Mouse (Mus musculus): Measurements from ENCODE around the gene Hist1h3i. TPM values are rescaled to one million over a fixed set of nuclear protein-coding genes. Genes with fewer than 3 reads are reported as not detected.

The Hist1h3i gene
- total RNA-seq, 2 experiments from 2014 or later = 21.5 to 29.2 TPM

DNA sequence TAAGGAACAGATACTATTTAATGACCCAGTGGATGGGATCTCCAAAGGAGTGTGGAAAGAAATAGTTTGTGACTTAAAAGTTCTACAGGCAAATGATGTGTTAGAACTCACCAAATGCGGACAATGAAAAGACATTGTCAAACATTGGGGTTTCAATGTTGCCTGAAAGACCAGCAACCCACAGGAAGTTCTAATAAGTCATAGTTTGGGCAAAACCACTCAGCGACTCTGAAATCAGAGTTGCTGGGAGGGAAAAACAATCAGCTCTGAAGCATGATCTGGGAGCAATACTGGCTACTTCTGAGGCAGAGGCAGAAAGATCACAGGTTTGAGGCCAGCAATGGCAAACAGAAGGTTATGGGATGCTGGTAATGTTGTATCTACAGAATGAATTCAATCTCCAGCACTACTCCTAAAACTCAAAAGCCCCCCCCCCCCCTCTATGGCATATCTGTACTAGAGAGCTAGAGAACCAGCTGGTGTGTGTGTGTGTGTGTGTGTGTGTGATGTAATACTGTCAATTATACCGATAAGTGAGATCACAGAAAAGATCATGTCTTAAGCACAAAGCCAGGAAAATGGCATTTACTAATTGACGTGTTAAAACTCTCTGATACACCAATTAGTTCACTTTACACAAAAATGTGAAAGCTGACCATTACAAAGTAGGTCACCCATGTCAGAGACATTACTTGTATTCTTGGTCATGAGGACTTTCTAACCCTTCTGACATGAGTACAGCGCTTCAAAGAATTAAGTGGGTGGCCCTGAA is 33.6 kb downstream of the Hist1h3i start:
- DNase-seq (ENCODE audit: low spot score) = no peak
- intact Hi-C loops (cut with DNase I) = loop anchor here (2.0 to 10.0 kb wide), 3 partner anchors 15 to 2005 kb away; partner anchors contain the start of genes Hist1h2ab, Hist1h2ac, Hist1h2bc and Hist1h3b

DNA sequence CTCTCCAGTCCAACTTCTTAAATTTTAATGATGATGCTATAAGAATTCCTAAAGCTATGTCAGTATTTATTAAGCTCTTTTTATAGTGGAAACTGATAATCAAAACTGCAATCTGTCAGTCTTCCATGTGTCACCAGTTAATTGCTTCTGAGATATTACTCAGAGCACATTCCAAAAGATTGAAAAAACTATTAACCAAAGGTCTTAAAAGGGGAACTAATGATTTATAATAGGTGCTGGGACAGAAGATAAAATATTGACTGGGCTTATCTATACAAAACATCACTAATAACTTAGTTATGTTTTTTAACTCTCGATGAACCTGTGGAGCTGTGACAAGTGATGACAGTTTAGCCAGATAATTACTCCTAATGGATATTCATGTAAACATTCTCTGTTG is 38.2 kb downstream of the Hist1h3i start:
- intact Hi-C loops (cut with DNase I) = no loop called here
- DNase-seq (ENCODE audit: low spot score) = no peak

DNA sequence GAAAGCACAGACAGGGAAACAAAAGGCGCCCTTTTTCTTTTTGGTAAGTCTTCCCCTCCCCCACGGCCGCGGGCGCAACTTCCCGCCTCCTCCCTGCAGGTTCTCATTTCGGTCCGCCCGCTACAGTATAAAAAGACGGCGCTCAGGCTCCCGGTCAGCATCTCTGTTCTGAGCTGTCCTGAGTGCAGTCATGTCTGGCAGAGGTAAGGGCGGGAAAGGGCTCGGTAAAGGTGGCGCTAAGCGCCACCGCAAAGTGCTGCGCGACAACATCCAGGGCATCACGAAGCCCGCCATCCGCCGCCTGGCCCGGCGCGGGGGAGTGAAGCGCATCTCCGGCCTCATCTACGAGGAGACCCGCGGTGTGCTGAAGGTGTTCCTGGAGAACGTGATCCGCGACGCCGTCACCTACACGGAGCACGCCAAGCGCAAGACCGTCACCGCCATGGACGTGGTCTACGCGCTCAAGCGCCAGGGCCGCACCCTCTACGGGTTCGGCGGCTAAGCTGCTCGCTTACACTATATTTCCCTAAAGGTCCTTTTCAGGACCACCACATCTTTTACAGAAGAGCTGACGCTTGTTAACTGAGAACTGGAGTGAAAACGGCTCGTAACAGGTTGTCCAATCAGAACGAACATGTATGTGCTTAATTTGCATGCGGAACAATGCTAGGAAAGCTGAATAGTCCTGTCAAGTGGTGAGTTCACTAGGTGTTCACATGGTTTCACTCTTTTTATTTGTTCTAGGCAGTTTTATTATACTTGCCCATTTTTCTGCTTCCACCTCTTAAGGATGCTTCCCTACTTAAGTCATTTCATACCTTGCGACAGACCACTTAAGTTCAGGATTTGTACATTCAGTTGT is 48.0 kb downstream of the Hist1h3i start, which contains the start of gene Hist1h4j:
Hist1h4j (plus strand) TSS at position 159 of the 862 bp plus-strand sequence.
- intact Hi-C loops (cut with DNase I) = loop anchor here (1.0 to 2.0 kb wide), 2 partner anchors 16 to 21 kb away; partner anchors contain the start of gene Hist1h4k
- DNase-seq (ENCODE audit: low spot score) = peak; percentile 44

DNA sequence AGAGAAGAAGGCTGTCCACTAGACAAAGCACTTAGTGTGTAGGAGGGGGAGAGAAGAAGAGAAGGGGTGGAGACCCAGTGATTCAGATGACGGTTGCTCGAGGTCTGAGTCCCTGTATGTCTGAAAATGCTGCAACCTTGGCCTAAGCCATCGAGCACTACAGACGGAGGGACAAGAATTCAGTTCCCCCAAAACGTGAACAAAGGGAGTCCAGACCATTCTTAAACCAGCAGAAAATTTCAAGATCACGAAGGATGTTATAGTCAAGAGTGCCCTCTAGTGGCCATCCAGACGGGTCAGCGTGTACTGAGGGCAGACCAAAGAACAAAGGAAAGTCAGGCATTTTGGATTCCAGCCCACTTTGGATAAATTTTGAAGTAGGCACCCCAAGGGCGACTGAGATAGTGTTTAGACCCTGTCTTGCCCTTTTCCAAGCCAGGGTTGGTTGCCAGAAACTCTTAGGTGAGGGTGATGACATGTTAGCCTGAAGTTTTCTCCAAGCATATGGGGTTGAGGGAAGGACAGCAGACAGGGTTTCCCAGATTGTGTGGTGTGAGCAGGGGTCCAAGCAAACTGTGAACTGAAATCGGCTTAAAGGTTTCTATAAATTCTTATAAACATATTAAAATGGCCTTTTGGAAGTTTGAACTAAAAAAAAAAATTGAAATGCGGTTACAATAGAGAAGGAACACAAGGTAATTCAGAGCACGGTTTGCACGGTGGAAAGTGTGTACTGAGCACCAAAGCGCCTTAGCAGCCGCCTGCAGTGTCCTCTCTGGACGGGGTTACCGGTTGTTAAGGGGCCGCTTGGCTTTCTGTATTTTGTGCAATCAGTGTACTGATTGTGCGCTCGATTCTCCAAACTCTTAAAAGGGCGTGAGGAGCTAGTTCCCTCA is 48.9 kb downstream of the Hist1h3i start:
- intact Hi-C loops (cut with DNase I) = loop anchor here (1.0 to 2.0 kb wide), 2 partner anchors 17 to 20 kb away; partner anchors contain the start of gene Hist1h4k

DNA sequence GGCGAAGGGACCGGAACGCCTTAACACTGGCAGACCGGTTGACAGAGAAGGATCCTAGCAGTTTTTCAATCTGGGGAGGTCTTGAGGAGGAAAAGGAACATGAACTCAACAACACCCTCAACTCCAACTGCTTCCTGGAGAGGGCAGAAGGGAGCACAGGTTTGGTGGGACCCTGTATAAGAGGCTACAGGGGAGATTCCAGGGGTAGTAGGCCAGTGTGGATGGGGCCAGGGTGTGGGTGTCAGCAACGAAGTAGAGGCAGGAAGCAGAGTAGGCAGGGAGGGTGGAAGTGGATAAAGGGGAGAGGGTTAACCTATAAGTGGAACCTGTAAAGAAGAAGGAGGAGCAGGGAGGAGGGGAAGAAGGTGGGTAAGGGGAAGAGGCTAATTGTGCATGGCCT is 49.7 kb downstream of the Hist1h3i start:
- intact Hi-C loops (cut with DNase I) = no loop called here
- DNase-seq (ENCODE audit: low spot score) = no peak

More for the DNA sequence above, 48.9 kb downstream of the Hist1h3i start:
- DNase-seq (ENCODE audit: low spot score) = peak; percentile 48

Small RNA genes lying within 50 kb of the gene (microRNA-seq; reads per million reads assigned to microRNA genes)
- gene Gm19658 = not detected
- gene Gm44346 = not detected
- not detected for gene Gm44454
- gene Gm44466 = not detected

Other genes with a start within 250 kb of the Hist1h3i start
- gene Olfr1366, start 240.6 kb downstream of the Hist1h3i start, total RNA-seq (2021) = not detected
- not detected for gene Olfr1535, start 223.5 kb downstream of the Hist1h3i start, total RNA-seq (2021)
- not detected for gene Olfr1364, start 201.6 kb downstream of the Hist1h3i start, total RNA-seq (2021)
- gene Olfr1362, start 169.3 kb downstream of the Hist1h3i start, total RNA-seq (2021) = not detected
- not detected for gene Olfr11, start 140.9 kb downstream of the Hist1h3i start, total RNA-seq (2021)
- not detected for gene Olfr1361, start 120.0 kb downstream of the Hist1h3i start, total RNA-seq (2021)
- not detected for gene Olfr1360, start 106.0 kb downstream of the Hist1h3i start, total RNA-seq (2021)
- not detected for gene Olfr1359, start 85.3 kb downstream of the Hist1h3i start, total RNA-seq (2021)
- 10 to 100 TPM; 19.7 to 24.0 TPM for gene Hist1h2bl, start 67.2 kb downstream of the Hist1h3i start, total RNA-seq (2021)
- gene Hist1h2ai, start 66.9 kb downstream of the Hist1h3i start, total RNA-seq (2021) = 10 to 100 TPM in 1 of 2 experiments, not detected in 1; 17.9 TPM
- 10 to 100 TPM; 16.8 to 25.9 TPM for gene Hist1h3h, start 65.7 kb downstream of the Hist1h3i start, total RNA-seq (2021)
- 1 to 10 TPM; 5.5 to 6.1 TPM for gene Hist1h2bm, start 61.3 kb downstream of the Hist1h3i start, total RNA-seq (2021)
- 1 to 10 TPM; 4.2 to 6.9 TPM for gene Hist1h4j, start 48.3 kb downstream of the Hist1h3i start, total RNA-seq (2021)
- gene Hist1h4k, start 32.9 kb downstream of the Hist1h3i start, total RNA-seq (2021) = 10 to 100 TPM; 46.4 to 87.7 TPM
- gene Hist1h2ak, start 29.5 kb downstream of the Hist1h3i start, total RNA-seq (2021) = 10 to 100 TPM in 1 of 2 experiments, 1 to 10 TPM in 1; 5.7 to 11.4 TPM
- 10 to 100 TPM; 10.2 to 16.5 TPM for gene Hist1h2bn, start 29.2 kb downstream of the Hist1h3i start, total RNA-seq (2021)
- 1 to 10 TPM; 8.0 to 9.9 TPM for gene Hist1h1b, start 2.7 kb downstream of the Hist1h3i start, total RNA-seq (2021)
- gene Hist1h2an, start 3.8 kb upstream of the Hist1h3i start, total RNA-seq (2021) = under 1 TPM; 0.84 to 0.94 TPM
- gene Hist1h2bp, start 4.1 kb upstream of the Hist1h3i start, total RNA-seq (2021) = 1 to 10 TPM; 6.4 to 6.8 TPM
- gene Hist1h2bq, start 26.8 kb upstream of the Hist1h3i start, total RNA-seq (2021) = 10 to 100 TPM; 35.4 to 36.4 TPM
- not detected for gene Hist1h2ao, start 27.1 kb upstream of the Hist1h3i start, total RNA-seq (2021)
- gene Hist1h4m, start 28.4 kb upstream of the Hist1h3i start, total RNA-seq (2021) = 10 to 100 TPM; 55.1 to 84.9 TPM
- 10 to 100 TPM; 13.5 to 14.9 TPM for gene Hist1h4n, start 48.8 kb upstream of the Hist1h3i start, total RNA-seq (2021)
- 10 to 100 TPM; 21.9 to 30.1 TPM for gene Hist1h2ap, start 50.1 kb upstream of the Hist1h3i start, total RNA-seq (2021)
- gene Hist1h2br, start 50.4 kb upstream of the Hist1h3i start, total RNA-seq (2021) = 10 to 100 TPM; 35.6 to 36.4 TPM
- gene Zfp184, start 161.7 kb upstream of the Hist1h3i start, total RNA-seq (2021) = under 1 TPM; 0.56 to 0.68 TPM
- gene Pom121l2, start 197.8 kb upstream of the Hist1h3i start, total RNA-seq (2021) = not detected
- gene Prss16, start 226.4 kb upstream of the Hist1h3i start, total RNA-seq (2021) = not detected

Data from heart, postnatal 25 days (tissue).